Mouse (Mus musculus) regulatory T cell (primary cell): ENCODE data around the gene Sptssa.

Experiments
- in situ Hi-C: fragments of 300-600 bp; cut with MboI, MseI; formaldehyde crosslinking; loops from one replicate; pipeline ENCODE4 v1.15.1; 2025; ENCODE audit warnings: high pct_unique_total_duplicates

Gene Sptssa

GRCm38 (mm10) chr12:54655292-54656038, 908 bp downstream of the Sptssa start:
- in situ Hi-C loops = no loop called here

GRCm38 (mm10) chr12:54654741-54655140, 1.6 kb downstream of the Sptssa start:
- in situ Hi-C loops = no loop called here

GRCm38 (mm10) chr12:54654141-54654540, 2.2 kb downstream of the Sptssa start:
- in situ Hi-C loops = no loop called here

GRCm38 (mm10) chr12:54652346-54652745, 4.0 kb downstream of the Sptssa start:
- in situ Hi-C loops = no loop called here

DNA sequence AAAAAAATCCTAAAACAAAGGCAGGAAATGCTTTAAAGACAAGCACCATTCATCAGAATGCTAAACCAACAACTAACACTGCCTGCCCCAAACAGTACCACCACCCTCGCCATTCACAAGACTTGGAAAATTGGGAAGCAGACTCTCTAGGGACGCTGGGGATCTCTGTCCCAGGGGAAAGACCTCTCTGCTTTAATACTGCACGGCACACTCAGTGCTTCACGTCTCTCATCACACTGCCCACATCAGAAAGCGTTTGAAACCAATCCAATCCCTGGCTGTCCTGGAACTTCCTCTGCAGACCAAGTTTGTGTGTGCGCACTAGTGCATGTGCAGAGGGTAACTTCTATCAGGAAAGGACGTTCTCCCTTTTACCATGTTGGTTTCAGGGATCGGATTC, 4.6 kb downstream of the Sptssa start:
- in situ Hi-C loops = no loop called here

- in situ Hi-C loops = no loop called here
These were observed 5.2 kb downstream of the Sptssa start for GRCm38 (mm10) chr12:54651158-54651557.

GRCm38 (mm10) chr12:54644947-54645346, 11.4 kb downstream of the Sptssa start:
- in situ Hi-C loops = loop anchor here (5.0 kb wide), 1 partner anchor 458 kb away; no protein-coding TSS in a partner anchor

GRCm38 (mm10) chr12:54643320-54643892, 13.0 kb downstream of the Sptssa start:
- in situ Hi-C loops = loop anchor here (5.0 kb wide), 1 partner anchor 456 kb away; no protein-coding TSS in a partner anchor

- in situ Hi-C loops = loop anchor here (5.0 kb wide), 1 partner anchor 454 kb away; no protein-coding TSS in a partner anchor
These were observed 15.0 kb downstream of the Sptssa start for GRCm38 (mm10) chr12:54641374-54641773.

GRCm38 (mm10) chr12:54640259-54640658, 16.1 kb downstream of the Sptssa start:
- in situ Hi-C loops = loop anchor here (5.0 kb wide), 1 partner anchor 453 kb away; no protein-coding TSS in a partner anchor

DNA sequence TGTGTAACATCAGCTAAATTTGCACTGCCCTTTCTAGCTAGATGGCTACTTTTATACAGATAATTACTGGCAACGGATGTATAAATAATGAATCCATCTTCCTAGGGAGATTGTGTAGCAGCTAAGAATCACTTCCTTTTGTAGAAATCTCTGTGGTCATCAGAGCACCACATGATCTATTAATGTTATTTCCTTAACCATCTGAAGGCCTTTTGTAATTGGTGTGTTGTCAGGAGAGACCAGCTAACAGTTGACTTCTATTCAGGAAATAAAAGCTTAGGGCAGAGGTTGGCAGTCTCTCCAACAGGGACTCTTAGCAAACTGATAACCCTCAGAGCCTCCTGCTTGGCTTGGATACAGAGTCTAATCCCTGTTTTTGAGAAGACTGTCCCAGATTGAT, 19.3 kb downstream of the Sptssa start:
- in situ Hi-C loops = no loop called here

- in situ Hi-C loops = no loop called here
These were observed 24.2 kb downstream of the Sptssa start for GRCm38 (mm10) chr12:54632141-54632540.

DNA sequence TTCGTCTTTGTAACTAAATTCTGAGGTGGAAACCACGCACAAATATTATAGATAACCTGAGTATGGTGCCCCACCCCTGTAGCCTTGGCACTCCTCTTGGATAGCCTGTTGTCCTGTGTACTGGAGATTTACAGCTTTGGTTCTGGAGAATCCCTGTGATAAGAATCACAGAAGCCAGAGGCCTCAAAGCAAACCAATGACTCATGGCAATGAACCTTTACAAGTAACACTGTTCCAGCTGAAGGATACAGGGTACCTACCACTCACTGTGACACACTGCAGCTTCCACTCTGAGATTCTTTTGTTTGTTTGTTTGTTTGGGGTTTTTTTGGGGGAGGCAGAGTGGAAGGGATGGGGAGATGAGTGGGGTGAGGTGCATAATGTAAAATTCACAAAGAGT, 34.4 kb downstream of the Sptssa start:
- in situ Hi-C loops = no loop called here

GRCm38 (mm10) chr12:54620042-54620705, 36.2 kb downstream of the Sptssa start:
- in situ Hi-C loops = no loop called here

DNA sequence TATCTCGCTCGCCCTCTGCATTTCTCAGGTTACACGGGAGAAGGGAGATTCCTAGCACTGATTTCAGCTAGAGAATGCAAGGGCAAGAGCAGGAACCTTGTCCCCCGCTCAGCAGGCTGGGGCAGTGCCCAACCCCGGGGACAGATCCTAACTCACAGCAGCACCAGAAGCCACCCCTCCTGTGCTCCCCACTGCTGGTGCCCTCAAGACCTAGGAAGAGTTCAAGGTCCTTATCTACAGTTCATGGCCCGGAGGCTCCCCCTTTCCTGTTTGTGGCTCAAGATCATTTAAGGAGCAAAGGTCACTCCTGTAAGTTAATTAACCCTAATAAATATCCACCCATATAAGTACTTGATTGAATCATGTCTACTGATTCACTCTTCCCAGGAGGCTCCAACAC, 47.4 kb downstream of the Sptssa start:
- in situ Hi-C loops = no loop called here

GRCm38 (mm10) chr12:54605203-54605602, 51.2 kb downstream of the Sptssa start:
- in situ Hi-C loops = no loop called here

DNA sequence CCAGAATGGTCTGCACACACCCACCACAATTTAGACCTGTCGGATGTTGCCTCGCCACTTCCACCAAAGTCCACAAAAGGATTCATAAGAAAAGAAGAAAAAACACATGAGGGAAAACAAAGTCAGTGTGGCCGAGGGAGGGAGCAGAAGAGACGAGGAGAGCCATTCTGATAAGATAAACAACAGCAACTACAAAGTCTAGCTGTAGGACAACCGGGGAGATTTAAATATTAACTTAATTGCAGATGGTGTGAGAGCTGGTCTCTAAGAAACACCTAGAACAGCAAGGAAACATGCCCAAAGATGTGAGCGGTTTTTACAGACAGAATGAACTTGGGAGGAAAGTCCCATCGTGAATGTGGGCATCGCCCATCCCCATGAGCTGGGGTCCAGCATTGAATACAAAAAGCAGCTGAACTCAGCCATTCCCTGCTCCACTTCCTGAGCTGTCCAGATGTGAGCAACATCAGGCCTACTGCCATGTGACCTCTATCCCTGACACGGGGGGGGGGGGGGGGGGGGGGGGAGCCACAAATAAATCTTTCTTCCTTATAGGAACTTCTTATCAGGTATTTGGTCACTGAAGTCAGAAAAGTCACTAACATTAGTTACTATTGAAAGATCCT, 52.7 kb downstream of the Sptssa start:
- in situ Hi-C loops = no loop called here

GRCm38 (mm10) chr12:54600482-54600881, 55.9 kb downstream of the Sptssa start:
- in situ Hi-C loops = no loop called here

DNA sequence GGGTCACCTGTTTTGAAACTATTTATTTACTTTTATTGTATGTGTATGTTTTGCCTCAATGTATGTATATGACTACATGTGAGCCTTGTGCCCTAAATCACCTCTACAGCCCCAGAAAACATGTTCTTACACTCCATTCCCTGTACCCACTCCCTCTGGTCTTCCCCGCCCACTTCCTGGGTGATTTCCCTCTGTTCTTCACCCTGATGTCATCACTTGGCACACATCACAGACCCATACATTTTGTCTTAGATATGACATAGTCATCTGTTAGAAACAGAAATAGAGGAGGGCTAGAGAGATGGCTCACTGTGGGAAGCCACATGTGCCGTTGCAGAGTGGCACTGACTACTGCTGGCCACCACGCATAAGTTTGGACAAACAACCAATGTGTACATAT, 58.0 kb downstream of the Sptssa start:
- in situ Hi-C loops = no loop called here

DNA sequence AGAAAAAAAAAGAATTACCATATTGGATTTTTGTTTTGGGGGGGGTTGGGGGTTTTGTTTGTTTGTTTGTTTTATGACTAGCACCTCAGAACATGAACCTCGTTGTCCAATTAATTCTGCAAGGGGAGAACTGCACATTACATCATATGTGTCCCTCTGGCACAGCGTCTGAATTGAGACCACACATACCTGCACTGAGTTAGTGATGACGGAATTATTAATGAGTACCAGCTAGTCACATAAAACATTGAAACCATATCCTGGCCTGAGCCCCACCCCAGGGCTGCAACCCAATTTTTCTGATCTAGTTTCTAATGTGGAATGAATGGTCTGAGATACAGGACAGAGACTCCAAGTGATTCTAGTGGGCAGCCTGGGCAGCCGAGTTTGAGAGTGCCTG, 59.7 kb downstream of the Sptssa start:
- in situ Hi-C loops = no loop called here
